Mouse (Mus musculus) layer of hippocampus, postnatal 36 days (tissue): ENCODE measurements around the gene Exosc2. TPM values are rescaled to one million over a fixed set of nuclear protein-coding genes. Genes with fewer than 3 reads are reported as not detected.
"Not testable (repeated sequence)": the region's sequence is repeated elsewhere in the genome, so short reads cannot be mapped to it uniquely, and the experiment has no call there.

Source experiments
- DNase-seq, 2 experiments: peaks; one replicate each; pipeline ENCODE4 v3.0.0; 2022
- total RNA-seq, 2 experiments: library from RNA; stranded (reverse); gene quantifications; 2 replicates each; pipeline ENCODE4 v1.2.3; 2021

The Exosc2 gene
- total RNA-seq, 2 experiments from 2014 or later: 19.0 to 23.9 TPM

DNA sequence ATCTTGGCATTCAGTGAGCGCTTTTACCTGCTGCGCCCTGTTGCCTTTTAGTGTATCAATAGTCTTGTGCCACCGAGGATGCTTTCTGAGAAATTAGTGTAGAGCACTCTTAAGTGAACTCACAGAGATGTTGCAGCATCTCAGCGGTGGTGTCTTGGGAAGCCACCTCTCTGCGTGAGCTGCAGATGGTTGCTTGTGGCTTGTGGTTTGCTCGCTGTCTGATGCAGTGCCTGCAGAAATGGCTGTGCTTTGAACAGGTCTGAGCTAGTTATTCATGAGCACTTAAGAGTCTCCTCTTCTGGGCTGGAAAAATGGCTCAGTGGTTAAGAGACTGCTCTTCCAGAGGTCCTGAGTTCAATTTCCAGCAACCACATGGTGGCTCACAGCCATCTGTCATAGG lies 8.1 kb downstream of the Exosc2 start:
- DNase-seq: no peak

DNA sequence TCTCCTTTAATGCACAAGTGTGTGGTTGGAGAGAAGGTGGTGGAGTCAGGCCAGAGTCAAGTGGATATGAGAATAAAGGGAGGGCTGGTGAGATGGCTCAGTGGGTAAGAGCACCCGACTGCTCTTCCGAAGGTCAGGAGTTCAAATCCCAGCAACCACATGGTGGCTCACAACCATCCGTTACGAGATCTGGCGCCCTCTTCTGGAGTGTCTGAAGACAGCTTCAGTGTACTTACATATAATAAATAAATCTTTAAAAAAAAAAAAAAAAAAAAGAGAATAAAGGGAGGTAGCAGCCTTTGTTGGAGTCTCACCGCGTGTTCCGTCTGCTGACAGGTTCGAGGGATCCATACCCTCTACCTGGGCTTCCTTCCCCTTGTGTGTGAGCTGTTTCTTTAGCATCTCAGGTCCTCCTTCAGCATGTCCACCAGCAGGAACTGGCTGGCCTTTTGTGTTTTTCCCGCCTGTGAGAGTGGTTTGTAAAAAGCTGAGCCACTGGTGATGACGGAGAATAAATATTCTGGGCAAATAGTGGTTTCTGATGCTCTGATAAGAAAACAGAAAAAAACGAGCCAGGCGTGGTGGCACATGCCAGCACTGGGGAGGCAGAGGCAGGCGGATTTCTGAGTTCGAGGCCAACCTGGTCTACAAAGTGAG lies 10.7 kb downstream of the Exosc2 start:
- not testable (repeated sequence) for DNase-seq

DNA sequence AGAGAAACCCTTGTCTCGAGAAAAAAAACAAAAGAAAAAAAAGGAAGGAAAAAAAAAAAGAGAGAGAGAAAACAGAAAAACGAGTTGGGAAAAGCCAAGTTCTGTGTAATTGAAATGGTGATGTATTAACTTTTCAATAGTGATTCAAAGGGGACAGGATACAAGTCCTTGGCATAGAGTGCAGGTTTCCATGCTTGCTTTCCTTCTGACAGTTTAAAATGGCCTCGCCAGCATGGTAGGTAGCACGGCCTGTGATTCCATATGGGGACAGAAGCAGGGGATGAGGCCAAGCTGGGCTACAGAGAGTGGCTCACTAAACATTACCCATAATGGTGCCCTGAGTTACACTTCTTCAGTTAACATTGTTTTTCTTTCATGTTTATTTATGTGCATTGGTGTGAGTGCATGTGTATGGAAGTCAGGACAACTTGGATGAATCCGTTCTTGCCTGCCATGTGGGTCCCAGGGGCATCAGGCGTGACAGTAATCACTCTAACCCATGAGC lies 11.3 kb downstream of the Exosc2 start:
- no peak for DNase-seq

DNA sequence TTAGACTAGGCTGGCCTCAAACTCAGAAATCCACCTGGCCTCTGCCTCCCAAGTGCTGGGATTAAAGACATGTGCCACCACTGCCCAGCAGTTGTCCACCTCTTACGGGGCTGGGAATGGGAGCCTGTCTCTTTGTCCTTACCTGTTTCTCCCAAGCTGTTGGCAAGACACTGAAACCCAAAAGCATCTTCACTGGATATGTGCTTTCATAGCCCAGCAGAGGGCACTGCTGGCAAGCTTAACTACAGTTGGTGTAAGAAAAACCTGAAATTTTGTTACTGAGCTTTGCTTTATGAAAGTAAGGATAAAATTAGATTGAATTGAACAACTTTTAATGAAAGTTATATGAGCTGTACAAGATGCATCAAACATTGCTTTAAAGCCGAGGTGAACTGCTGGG lies 13.2 kb downstream of the Exosc2 start:
- peak; percentile 44 to 61 for DNase-seq

DNA sequence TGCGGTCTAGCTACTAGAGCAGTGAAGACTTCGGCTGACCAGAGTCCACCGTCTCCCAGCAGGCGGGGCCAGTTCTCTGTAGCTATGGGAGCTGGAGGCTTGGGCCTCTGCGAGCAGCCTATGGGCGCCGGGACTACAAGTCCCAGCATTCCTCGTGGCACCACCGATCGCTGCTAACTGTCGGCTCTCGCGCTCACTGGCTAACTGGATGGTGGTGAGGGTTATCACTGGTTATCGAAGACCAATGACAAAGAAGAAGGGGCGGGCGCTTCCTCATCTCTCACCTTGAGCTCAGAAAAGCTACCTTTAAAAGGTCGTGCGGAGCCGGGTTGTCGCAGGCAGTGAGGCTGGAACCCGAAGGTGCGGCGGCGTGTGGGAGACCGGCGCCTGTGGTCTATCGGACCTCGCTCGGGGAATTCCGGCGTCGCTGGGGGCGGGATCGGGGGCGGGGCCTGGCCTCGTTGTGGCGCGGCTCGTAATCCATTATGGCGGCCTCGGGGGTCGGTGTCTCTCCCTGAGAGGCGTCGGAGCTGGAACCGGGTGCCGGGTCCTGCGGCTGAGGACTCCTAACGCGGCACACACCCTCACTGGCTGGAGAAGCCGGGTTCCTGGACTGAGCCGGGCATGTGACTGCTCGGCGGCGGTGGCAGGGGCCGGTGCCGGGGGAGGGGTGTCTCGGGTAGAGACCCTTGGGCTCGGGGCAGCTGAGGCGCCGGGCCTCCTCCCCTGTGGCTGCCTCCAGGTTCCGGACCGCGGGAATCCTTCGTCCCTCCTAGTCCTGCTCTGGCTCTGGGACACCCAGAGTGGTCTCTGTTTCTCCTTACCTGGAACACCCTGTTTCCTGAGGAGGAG lies 17.8 kb downstream of the Exosc2 start, which contains the start of gene Abl1:
Gene Abl1, plus strand, starts transcription at position 303 of the 852 bp plus-strand sequence.
- DNase-seq: peak; percentile 91 to 96

DNA sequence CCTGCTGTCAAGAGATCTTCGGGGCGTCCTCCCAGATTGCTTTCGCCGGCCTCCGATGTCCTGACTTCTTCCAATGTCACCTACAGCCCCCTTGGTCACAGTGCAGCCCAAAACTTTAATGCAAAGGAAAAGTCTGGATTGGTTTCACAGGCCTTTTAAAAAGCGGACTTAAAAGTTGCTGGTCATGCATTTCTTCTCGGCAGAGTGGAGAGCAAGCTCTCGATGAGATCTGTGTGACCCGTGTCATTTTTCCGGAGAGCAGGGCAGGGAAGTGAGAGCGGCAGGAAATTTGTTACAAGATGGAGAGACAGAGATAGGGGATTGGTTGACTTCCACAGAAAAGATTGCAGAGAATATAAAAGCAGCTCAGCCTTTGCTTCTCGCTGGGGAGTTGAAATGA lies 18.5 kb downstream of the Exosc2 start:
- DNase-seq: no peak

DNA sequence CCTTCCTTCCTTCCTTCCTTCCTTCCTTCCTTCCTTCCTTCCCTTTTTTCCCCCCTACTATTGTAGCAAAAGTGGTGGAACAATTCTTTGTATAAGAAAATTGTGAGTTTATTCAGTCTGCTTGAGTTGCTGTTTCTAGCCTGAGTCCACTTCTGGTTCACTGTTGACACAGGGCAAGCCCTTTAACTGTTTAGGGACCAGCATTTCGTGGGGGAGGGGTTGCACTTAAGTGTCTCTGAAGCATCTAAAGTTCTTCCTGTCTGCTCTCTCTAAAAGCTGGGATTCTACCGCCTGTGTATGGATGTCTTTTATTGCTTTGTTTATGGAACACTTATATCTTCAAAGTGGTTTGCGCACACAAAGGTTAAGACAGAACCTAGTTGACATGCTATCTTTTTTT lies 19.5 kb downstream of the Exosc2 start:
- DNase-seq: no peak

DNA sequence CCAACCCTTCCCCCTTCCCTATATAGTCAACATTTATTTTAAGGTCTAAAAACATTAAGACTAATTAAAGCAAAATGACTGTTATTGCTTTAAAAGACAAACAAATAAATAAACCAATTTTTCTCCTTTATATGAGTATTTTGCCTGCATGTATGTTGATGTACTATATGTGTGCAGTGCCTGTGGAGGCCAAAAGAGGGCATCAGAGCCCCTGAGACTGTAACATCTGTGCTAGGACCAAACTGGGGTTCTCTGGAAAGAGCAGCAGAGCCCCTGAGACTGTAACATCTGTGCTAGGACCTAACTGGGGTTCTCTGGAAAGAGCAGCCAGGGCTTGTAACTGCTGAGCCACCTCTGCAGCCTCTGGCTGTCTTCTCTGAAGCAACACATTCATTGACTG lies 27.7 kb downstream of the Exosc2 start:
- DNase-seq: no peak

DNA sequence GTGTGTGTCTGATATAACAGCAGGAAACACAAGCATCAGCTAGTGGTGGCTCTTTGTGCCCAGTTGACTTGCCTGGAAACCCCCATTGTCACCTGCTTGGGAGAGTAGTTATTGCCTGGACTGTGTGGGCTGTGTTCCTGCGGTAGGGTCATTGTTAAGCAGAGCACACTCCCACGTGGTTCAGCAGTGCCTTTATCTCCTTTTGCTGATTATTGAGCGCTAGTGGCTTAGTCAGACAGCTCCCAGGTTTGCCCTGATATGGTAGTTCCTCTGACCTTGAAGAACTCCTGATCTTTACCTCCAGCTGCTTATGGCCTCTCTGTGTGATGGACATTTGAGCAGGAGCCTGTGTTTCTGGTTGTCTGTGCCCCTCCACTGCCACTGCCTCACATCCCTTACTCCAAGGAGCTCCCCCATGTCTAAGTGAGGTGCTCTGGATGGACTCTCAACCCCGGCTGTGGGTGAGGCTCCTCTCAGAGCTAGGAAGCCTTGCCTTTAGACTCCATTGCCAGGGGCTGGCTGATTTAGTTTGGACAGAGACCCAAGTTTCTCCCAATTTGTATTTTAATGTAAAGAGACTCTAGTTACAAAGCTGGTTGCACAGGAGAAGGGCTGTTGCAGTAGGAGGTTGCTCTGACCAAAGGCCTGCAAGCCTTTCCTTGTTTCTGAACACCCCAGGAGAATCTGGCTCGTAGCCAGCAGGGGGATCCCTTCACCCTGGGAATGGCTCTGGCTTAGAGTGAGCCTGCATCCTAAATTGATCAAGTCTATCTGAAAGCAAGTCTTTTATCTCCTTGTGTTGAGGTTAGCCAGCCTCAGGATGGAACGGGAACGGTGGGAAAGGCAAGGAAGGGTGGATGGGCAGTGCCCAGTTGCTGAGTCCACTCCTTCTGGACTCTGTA lies 30.3 kb downstream of the Exosc2 start:
- DNase-seq: no peak

DNA sequence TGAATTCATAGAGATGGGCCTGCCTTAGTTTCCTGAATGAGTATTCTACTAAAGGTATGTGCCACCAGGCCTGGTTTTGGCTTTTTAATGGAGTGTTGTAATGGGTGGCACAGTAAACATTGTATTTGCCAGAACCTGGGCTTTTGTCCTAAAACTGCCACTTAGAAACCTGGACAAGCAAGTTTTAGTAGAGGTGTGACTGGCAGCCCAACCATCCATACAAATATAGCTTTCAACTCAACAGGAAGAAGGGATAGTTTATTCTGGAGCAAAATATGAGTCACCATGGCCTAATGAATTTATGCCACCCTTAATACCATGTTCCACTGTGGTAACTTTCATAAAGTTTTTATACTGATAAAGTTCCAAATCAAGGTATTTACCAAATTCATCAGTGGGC lies 32.7 kb downstream of the Exosc2 start:
- no peak for DNase-seq

DNA sequence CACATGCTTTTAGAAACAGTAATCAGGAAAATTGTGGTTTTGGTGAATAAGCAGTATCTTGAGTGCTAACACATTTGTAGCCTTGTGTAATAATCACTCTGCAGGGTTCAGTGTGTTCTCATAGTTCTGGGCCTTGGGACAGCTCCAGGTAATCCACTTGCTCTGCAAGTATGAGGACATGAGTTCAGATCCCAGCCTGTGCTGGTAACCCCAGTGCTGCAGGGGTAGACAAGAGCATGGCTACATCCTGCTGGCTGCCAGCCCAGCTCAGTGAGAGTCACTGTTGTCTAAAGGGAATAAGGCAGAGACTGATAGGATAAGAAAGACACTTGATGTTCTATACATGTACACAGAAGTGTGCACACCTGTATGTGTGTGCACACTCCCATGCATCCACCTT lies 35.4 kb downstream of the Exosc2 start:
- no peak for DNase-seq

DNA sequence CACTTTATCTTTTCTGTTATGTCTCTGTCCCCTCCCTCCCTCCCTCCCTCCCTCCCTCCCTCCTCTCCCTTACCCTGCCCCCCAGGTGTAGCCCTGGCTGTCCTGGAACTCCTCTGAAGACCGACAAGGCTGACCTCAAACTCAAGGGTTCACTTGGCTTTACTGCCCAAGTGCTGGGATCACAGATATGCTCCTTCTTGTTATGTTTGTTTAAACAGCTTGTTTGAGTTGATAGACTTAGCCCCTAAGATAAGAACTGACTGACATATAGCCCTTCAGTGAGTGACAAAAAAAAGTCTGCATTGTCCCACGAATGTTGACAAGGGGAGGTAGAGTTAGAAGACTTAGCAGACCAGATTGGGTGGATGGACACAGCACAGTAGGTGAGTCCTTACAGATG lies 36.0 kb downstream of the Exosc2 start:
- no peak for DNase-seq

DNA sequence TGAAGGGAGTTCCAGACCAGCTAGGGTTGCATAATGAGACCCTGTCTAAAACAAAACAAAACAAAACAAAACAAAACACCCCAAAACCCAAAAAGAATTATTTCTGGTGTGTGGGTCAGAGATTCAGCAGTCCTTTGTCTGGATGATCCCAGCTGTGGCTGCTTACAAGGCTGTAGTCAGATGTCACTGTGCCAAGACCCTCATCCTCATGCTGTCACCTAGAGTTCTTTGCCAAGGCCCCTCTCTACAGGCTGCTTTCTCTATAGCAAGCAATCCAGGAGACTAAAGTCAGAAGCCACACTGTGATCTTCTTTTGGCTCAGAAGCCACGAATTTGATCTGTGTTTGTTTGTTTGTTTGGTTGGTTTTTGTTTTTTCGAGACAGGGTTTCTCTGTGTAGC lies 42.2 kb downstream of the Exosc2 start:
- no peak for DNase-seq

DNA sequence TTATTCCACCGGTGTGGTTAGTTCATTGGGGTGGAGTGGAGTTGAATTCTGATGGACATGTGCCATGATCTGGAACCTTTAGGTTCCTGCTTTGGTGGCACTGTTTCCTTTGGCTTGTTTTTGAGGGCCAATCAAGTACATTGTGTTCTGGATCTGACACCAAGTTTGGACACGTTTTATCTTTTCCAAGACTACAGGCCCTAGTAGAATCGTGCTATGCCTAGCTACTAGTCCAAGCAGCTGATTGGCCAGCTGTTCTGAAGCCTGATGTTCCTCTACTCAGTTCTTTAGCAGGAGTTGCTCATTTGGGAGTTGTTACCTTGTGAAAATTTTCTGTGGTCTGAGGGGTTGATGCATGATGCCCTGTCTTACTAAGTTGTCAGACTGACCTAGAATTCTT lies 43.3 kb downstream of the Exosc2 start:
- DNase-seq: no peak

DNA sequence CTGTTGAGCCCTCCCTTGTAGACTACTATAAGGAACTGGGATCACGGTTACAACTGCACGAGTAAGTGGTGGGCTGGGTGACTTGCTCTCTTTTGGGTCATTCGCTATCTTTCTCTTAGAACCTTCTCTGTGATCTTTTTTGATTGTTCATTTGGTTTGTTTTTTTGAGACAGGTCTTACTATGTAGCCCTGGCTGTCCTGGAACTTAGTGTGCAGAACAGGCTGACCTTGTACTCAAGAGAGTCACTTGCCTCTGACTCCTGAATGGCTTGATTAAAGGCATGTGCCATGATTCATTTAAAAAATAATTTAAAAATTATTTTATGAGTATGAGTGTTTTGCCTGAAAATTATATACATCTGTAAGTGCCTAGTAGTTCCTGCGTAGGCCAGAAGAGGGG lies 44.3 kb downstream of the Exosc2 start:
- no peak for DNase-seq

DNA sequence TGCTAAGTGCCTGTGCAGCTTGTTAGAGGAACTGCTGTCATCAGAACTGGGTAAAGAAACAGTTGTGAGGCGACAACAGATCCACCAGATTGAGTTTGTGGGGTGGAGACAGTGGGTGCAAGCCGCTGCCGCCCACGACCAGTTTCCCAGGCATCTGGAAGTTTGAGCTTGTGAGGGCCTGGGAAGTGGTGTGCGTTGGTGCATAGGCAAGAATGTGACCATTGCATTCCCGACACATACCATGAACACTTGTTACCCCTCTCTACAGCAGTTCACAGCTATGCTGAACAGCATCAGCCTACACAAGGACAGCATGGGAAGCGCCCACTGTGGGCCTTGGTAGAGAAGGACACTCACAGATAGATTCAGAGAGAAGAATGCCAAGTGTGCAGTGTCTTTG lies 45.5 kb downstream of the Exosc2 start:
- peak; percentile 35 to 56 for DNase-seq

DNA sequence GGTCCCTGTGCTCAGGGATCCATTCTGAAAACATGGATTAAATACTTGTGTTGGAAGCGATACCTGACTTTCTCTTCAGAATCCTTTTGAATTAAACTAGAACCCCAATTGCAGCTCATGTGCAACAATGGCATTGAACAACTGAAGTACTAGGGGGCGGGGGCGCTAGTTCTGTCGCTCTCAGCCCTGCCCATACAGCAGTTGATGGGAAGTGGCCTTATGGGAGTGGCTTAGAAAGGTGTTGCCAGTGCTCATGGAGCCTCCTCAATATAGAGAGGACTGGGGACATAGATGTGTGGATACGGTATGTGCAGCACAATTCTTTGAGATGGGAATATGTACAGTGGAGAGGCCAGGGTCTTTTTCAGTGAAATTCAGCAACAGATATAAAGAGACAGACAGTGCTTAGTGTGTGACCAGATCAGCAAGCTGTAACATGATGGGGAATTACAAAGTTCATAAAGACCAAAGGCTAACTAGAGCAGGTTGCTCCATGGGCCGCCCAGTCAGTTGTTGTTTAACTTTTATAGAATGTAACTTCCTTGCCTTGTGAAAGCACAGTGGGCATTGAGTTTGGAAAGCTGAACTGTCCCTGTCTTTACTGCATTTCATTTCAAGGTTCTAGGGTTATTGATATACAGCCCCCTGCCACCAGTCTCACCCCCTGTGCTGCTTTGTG lies 48.8 kb downstream of the Exosc2 start:
- DNase-seq: no peak

DNA sequence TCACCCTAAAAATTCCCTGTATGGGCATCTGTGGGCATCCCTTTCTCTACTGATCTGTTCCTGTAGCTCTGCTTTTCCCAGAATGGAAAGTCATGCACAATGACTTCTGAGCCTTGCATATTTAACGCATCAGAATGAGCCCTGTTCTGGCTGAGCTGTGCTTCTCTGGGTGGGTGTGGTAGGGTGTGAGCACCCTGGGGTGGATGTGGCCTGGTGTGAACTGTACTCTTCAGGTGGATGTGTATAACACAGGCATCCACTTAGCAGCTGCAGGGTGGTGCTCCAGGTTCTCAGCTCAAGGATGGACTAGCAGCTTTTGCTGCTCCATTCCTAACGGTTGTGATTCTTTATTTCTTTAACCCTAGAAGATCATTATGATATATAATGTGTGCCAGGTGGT lies 49.4 kb downstream of the Exosc2 start:
- no peak for DNase-seq

DNA sequence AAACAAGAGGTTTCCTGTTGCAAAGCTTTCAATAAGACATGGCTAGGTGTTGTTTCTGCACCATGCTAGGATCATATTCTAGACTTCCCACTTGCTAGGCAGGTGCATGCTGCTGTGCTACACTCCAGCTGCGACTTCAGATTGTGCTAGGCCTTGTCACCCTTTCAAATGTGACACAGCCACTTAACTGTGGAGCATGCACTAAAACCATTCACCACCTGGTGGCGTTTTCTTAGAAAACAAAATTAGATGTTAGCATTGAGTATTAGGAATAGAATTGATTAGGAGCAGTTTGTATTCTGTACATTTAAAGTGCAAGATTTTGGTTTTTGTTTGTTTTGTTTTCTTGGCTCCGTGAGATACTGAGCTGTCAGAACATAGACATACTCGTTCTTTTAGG lies 50.3 kb downstream of the Exosc2 start:
- DNase-seq: no peak

DNA sequence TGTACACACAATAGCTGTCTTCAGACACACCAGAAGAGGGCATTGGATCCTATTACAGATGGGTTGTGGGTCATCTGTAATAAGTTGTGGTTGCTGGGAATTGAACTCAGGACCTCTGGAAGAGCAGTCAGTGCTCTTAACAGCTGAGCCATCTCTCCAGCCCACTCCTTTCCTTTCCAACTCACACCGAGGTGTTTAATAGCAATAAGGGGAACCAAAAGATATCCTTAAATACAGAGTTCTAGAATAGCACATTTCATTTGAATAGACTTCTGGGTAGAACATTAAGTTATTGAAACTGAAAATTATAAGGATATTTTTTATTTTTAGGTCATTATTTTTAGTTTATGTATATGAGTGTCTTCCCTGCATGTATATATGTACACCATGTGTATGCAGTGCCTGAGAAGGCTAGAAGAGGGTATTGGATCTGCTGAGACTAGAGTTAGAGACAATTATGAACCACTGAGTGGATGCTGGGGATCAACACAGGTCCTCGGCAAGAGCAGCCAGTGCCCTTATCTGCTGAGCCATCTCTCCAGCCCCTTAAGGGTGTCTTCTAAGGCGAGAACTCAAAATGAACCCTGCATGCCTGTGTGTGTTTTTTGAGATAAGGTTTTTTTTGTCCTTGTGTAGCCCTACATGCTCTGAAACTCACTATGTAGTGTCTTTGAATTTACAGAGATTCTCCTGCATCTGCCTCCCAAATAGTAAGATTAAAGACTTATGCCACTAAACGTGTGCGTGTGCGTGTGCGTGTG lies 54.4 kb downstream of the Exosc2 start:
- DNase-seq: no peak

DNA sequence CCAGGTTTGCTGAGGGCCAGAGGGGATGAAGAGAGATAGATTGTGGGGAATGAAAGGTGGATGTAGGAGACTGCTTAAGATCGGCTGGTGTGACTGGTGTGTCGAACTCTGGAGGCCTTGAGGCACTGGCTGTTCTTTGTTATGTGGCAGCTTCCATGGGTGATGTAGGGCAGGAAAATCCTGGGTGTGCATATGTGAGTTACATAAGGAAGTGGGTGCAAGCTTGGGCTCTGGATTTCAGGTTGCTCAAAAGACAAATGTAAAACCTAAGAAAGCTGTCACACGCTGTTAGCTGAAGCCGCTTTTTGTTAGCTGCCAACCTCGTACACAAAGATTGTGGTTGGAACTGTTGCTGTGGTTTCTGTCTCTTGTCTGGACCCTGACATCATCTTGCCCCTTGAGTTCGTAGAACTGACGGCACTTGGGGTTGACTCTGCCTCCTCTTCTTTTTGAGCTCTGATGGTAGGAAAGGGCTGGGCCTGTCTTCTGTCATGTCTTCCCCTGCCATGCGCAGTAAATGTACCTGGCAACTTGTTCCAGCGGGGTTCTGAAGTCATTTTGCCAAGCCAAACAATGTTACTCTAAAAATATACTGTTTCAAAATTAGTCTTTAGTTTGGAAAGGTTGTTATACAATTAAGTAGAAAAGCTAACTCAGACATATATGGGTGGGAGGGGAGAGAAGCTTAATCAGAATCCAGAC lies 57.2 kb downstream of the Exosc2 start:
- no peak for DNase-seq
